Mouse (Mus musculus): Measurements from ENCODE around the gene Cntfr. TPM values are rescaled to one million over a fixed set of nuclear protein-coding genes. Genes with fewer than 3 reads are reported as not detected.

Cntfr gene
- polyA plus RNA-seq, 1 experiment from 2014 or later = 1.1 TPM

- ATAC-seq (no peak), DNase-seq (ENCODE audit: low spot score) (no peak)
- H3K4me2 ChIP-seq (replicated peaks; ENCODE audit: low read depth, low read length) = no peak overlapping the region
- TF ChIP-seq CTCF (IDR thresholded peaks at IDR 0.05) = no peak
- no peak for TF ChIP-seq EP300 (IDR thresholded peaks at IDR 0.05)
- no peak overlapping the region for H3K4me3 ChIP-seq (ENCODE audit: low read depth, low read length)
- H3K27me3 ChIP-seq (replicated peaks; ENCODE audit: insufficient read depth, low read length) = no peaks in the 10 kb centered on the region
- no peaks in the 10 kb centered on the region for H3K9me3 ChIP-seq (ENCODE audit: low read length)
- 70% methylated on average over 11 of the region's 11 CpGs for WGBS
- no peak overlapping the region for H3K9ac ChIP-seq (replicated peaks; ENCODE audit: low read depth)
- H3K27ac ChIP-seq (ENCODE audit: low read length) = no peak overlapping the region
- no peaks in the 10 kb centered on the region for H3K36me3 ChIP-seq (ENCODE audit: insufficient read depth, low read length)
- H3K4me1 ChIP-seq (ENCODE audit: insufficient read depth, low read depth, low read length) = no peaks in the 10 kb centered on the region; the same call in 1 of the 2 replicates
These were observed 34.2 kb downstream of the Cntfr start for GRCm38 (mm10) chr4:41662723-41663122.

GRCm38 (mm10) chr4:41660851-41661430, 35.9 kb downstream of the Cntfr start:
- H3K9ac ChIP-seq (replicated peaks; ENCODE audit: low read depth) = no peak overlapping the region
- no peaks in the 10 kb centered on the region for H3K36me3 ChIP-seq (ENCODE audit: insufficient read depth, low read length)
- 35% methylated on average over 11 of the region's 11 CpGs for WGBS
- H3K4me1 ChIP-seq (ENCODE audit: insufficient read depth, low read depth, low read length) = no peaks in the 10 kb centered on the region; the same call in 1 of the 2 replicates
- H3K27me3 ChIP-seq (replicated peaks; ENCODE audit: insufficient read depth, low read length) = no peaks in the 10 kb centered on the region
- H3K4me3 ChIP-seq (ENCODE audit: low read depth, low read length) = no peak overlapping the region
- TF ChIP-seq EP300 (IDR thresholded peaks at IDR 0.05) (no peak), CTCF (IDR thresholded peaks at IDR 0.05) (no peak)
- ATAC-seq (no peak), DNase-seq (ENCODE audit: low spot score) (no peak)
- no peak overlapping the region for H3K4me2 ChIP-seq (replicated peaks; ENCODE audit: low read depth, low read length)
- H3K27ac ChIP-seq (ENCODE audit: low read length) = no peak overlapping the region
- H3K9me3 ChIP-seq (ENCODE audit: low read length) = no peaks in the 10 kb centered on the region

- Histone ChIP-seq H3K4me3 (ENCODE audit: low read depth, low read length) (no peak overlapping the region), H3K27me3 (replicated peaks; ENCODE audit: insufficient read depth, low read length) (no peaks in the 10 kb centered on the region), H3K27ac (ENCODE audit: low read length) (no peak overlapping the region), H3K4me1 (ENCODE audit: insufficient read depth, low read depth, low read length) (no peaks in the 10 kb centered on the region), H3K9me3 (ENCODE audit: low read length) (no peaks in the 10 kb centered on the region), H3K4me2 (replicated peaks; ENCODE audit: low read depth, low read length) (no peak overlapping the region), H3K9ac (replicated peaks; ENCODE audit: low read depth) (no peak overlapping the region), H3K36me3 (ENCODE audit: insufficient read depth, low read length) (no peaks in the 10 kb centered on the region)
- no peak for DNase-seq (ENCODE audit: low spot score)
- TF ChIP-seq CTCF (IDR thresholded peaks at IDR 0.05) = no peak
- TF ChIP-seq EP300 (IDR thresholded peaks at IDR 0.05) = no peak
- 81% methylated on average over 8 of the region's 13 CpGs for WGBS
- no peak for ATAC-seq
These were observed 37.3 kb downstream of the Cntfr start for GRCm38 (mm10) chr4:41659556-41659955.

GRCm38 (mm10) chr4:41658566-41659384, 38.1 kb downstream of the Cntfr start:
- no peaks in the 10 kb centered on the region for H3K36me3 ChIP-seq (ENCODE audit: insufficient read depth, low read length)
- ATAC-seq (peak; percentile 32; the same call in 1 of the 2 replicates), DNase-seq (ENCODE audit: low spot score) (no peak)
- no peak overlapping the region for H3K4me2 ChIP-seq (replicated peaks; ENCODE audit: low read depth, low read length)
- H3K27ac ChIP-seq (ENCODE audit: low read length) = no peak overlapping the region
- no peak overlapping the region for H3K4me3 ChIP-seq (ENCODE audit: low read depth, low read length)
- H3K4me1 ChIP-seq (ENCODE audit: insufficient read depth, low read depth, low read length) = no peaks in the 10 kb centered on the region
- no peaks in the 10 kb centered on the region for H3K27me3 ChIP-seq (replicated peaks; ENCODE audit: insufficient read depth, low read length)
- H3K9me3 ChIP-seq (ENCODE audit: low read length) = no peaks in the 10 kb centered on the region
- TF ChIP-seq CTCF (IDR thresholded peaks at IDR 0.05) (no peak), EP300 (IDR thresholded peaks at IDR 0.05) (no peak)
- no peak overlapping the region for H3K9ac ChIP-seq (replicated peaks; ENCODE audit: low read depth)
- WGBS = 32% methylated on average over 25 of the region's 25 CpGs

- TF ChIP-seq CTCF (IDR thresholded peaks at IDR 0.05) (no peak), EP300 (IDR thresholded peaks at IDR 0.05) (no peak)
- Histone ChIP-seq H3K36me3 (ENCODE audit: insufficient read depth, low read length) (no peaks in the 10 kb centered on the region), H3K4me1 (ENCODE audit: insufficient read depth, low read depth, low read length) (no peaks in the 10 kb centered on the region), H3K4me3 (ENCODE audit: low read depth, low read length) (no peak overlapping the region), H3K27me3 (replicated peaks; ENCODE audit: insufficient read depth, low read length) (no peaks in the 10 kb centered on the region), H3K9ac (replicated peaks; ENCODE audit: low read depth) (no peak overlapping the region), H3K9me3 (ENCODE audit: low read length) (no peaks in the 10 kb centered on the region), H3K4me2 (replicated peaks; ENCODE audit: low read depth, low read length) (no peak overlapping the region), H3K27ac (ENCODE audit: low read length) (no peak overlapping the region)
- DNase-seq (ENCODE audit: low spot score) = no peak
- WGBS = 88% methylated on average over 2 of the region's 2 CpGs
- ATAC-seq = no peak
These were observed 41.4 kb downstream of the Cntfr start for GRCm38 (mm10) chr4:41655525-41655924.

- H3K9ac ChIP-seq (replicated peaks; ENCODE audit: low read depth) = no peak overlapping the region
- no peaks in the 10 kb centered on the region for H3K36me3 ChIP-seq (ENCODE audit: insufficient read depth, low read length)
- H3K9me3 ChIP-seq (ENCODE audit: low read length) = no peaks in the 10 kb centered on the region
- WGBS = 13% methylated on average over 7 of the region's 7 CpGs
- ATAC-seq (peak; percentile 52), DNase-seq (ENCODE audit: low spot score) (peak; percentile 64)
- TF ChIP-seq EP300 (IDR thresholded peaks at IDR 0.05) (no peak), CTCF (IDR thresholded peaks at IDR 0.05) (peak; percentile 81)
- no peaks in the 10 kb centered on the region for H3K4me1 ChIP-seq (ENCODE audit: insufficient read depth, low read depth, low read length)
- H3K27me3 ChIP-seq (replicated peaks; ENCODE audit: insufficient read depth, low read length) = no peaks in the 10 kb centered on the region
- no peak overlapping the region for H3K4me3 ChIP-seq (ENCODE audit: low read depth, low read length)
- H3K27ac ChIP-seq (ENCODE audit: low read length) = no peak overlapping the region
- H3K4me2 ChIP-seq (replicated peaks; ENCODE audit: low read depth, low read length) = no peak overlapping the region
These were observed 42.7 kb downstream of the Cntfr start for GRCm38 (mm10) chr4:41654217-41654616.
